Mouse (Mus musculus) forebrain, embryonic 16.5 days (tissue): ENCODE results near the gene Nelfa. TPM values are rescaled to one million over a fixed set of nuclear protein-coding genes. Genes with fewer than 3 reads are reported as not detected.

Source experiments
- ATAC-seq: fragments of 200-750 bp; cut with Nextera tagmentation; 2 replicates; pipeline ENCODE4 v1.8.0; 2017; ENCODE audit warnings: mild to moderate bottlenecking, moderate library complexity
- H3K27ac ChIP-seq: fragments of 300-500 bp; sonication (generic); 2 replicates; pipeline ENCODE4 v1.5.1; 2014; ENCODE audit warnings: low read length, control low read depth
- H3K27me3 ChIP-seq: fragments of 300-500 bp; sonication (generic); replicated peaks from 2 replicates; pipeline ENCODE4 v1.6.1; 2014; ENCODE audit warnings: low read length; ENCODE audit not compliant: control insufficient read depth, insufficient read depth
- H3K36me3 ChIP-seq: fragments of 300-500 bp; sonication (generic); 2 replicates; pipeline ENCODE4 v1.6.1; 2014; ENCODE audit not compliant: control insufficient read depth, insufficient read depth
- H3K4me1 ChIP-seq: fragments of 300-500 bp; sonication (generic); replicated peaks from 2 replicates; pipeline ENCODE4 v1.6.1; 2014; ENCODE audit warnings: low read length; ENCODE audit not compliant: control insufficient read depth, insufficient read depth
- H3K4me2 ChIP-seq: fragments of 300-500 bp; sonication (generic); 2 replicates; pipeline ENCODE4 v1.6.1; 2014; ENCODE audit warnings: mild to moderate bottlenecking, low read length, control low read depth
- H3K4me3 ChIP-seq: fragments of 300-500 bp; sonication (generic); replicated peaks from 2 replicates; pipeline ENCODE4 v1.5.1; 2014; ENCODE audit warnings: mild to moderate bottlenecking, low read length, control low read depth
- H3K9ac ChIP-seq: fragments of 300-500 bp; sonication (generic); replicated peaks from 2 replicates; pipeline ENCODE4 v1.6.1; 2014; ENCODE audit warnings: low read depth, low read length, control low read depth
- H3K9me3 ChIP-seq: fragments of 300-500 bp; sonication (generic); 2 replicates; pipeline ENCODE4 v1.6.1; 2016; ENCODE audit warnings: low read length; ENCODE audit not compliant: control insufficient read depth
- WGBS: fragments of 180-500 bp; shearing (Covaris S2); extraction: QIAGEN DNeasy Blood & Tissue Kit; methylation state at CpG from one replicate; pipeline ENCODE4 v1.1.7; 2014; 5-methylcytosine and 5-hydroxymethylcytosine counted together
- microRNA-seq: library from miRNA; unstranded; fragments of <30 nt; microRNA quantifications from one replicate; pipeline ENCODE4, GENCODE M21; 2017
- polyA plus RNA-seq: library from polyadenylated mRNA; unstranded; fragments of >200 nt; fragmentation: Nextera tagmentation; extraction: Ambion mirVana; gene quantifications from 2 replicates; pipeline ENCODE4 v1.2.1, GENCODE M21; 2015

Nelfa gene
- polyA plus RNA-seq, 1 experiment from 2014 or later: 45.3 TPM

- H3K4me1 ChIP-seq: no peaks in the 10 kb centered on the region
- no peak for ATAC-seq
- no peak overlapping the region for H3K27ac ChIP-seq
- peaks cover 39% of the 10 kb centered on the region for H3K36me3 ChIP-seq
- no peak overlapping the region for H3K4me3 ChIP-seq
- H3K9me3 ChIP-seq: 0 out of 2 replicates have a peak, but pooled peaks cover 3% of the 10 kb centered on the region
- H3K27me3 ChIP-seq: no peaks in the 10 kb centered on the region
- no peak overlapping the region for H3K4me2 ChIP-seq
- no peak overlapping the region for H3K9ac ChIP-seq
Observed at GRCm38 (mm10) chr5:33857693-33858092, 78.5 kb downstream of the Nelfa start.

GRCm38 (mm10) chr5:33854019-33854418 lies 82.2 kb downstream of the Nelfa start:
- no peaks in the 10 kb centered on the region for H3K27me3 ChIP-seq
- no peak for ATAC-seq
- no peak overlapping the region for H3K9ac ChIP-seq
- H3K4me3 ChIP-seq: no peak overlapping the region
- no peak overlapping the region for H3K4me2 ChIP-seq
- no peaks in the 10 kb centered on the region for H3K4me1 ChIP-seq
- no peak overlapping the region for H3K27ac ChIP-seq
- no peaks in the 10 kb centered on the region for H3K9me3 ChIP-seq
- 78% methylated on average over 2 of the region's 2 CpGs for WGBS
- peaks cover 16% of the 10 kb centered on the region for H3K36me3 ChIP-seq

- 97% methylated on average over 1 of the region's 1 CpGs for WGBS
- Histone ChIP-seq H3K27me3 (no peaks in the 10 kb centered on the region), H3K9me3 (no peaks in the 10 kb centered on the region), H3K4me1 (no peaks in the 10 kb centered on the region), H3K27ac (no peak overlapping the region), H3K9ac (no peak overlapping the region), H3K4me2 (no peak overlapping the region), H3K36me3 (peaks cover 16% of the 10 kb centered on the region), H3K4me3 (no peak overlapping the region)
- no peak for ATAC-seq
Observed at GRCm38 (mm10) chr5:33853086-33853485, 83.1 kb downstream of the Nelfa start.

GRCm38 (mm10) chr5:33851466-33851865 lies 84.7 kb downstream of the Nelfa start:
- peaks cover 15% of the 10 kb centered on the region for H3K36me3 ChIP-seq
- 86% methylated on average over 4 of the region's 4 CpGs for WGBS
- no peak for ATAC-seq

More at GRCm38 (mm10) chr5:33851466-33851865, 84.7 kb downstream of the Nelfa start:
- Histone ChIP-seq H3K27me3 (no peaks in the 10 kb centered on the region), H3K9ac (no peak overlapping the region), H3K4me1 (no peaks in the 10 kb centered on the region), H3K4me2 (no peak overlapping the region), H3K9me3 (no peaks in the 10 kb centered on the region), H3K27ac (no peak overlapping the region), H3K4me3 (no peak overlapping the region)

Small RNA genes lying within 50 kb of the gene (microRNA-seq; reads per million reads assigned to microRNA genes)
- not detected for gene Mir7024

Other genes with a start within 250 kb of the Nelfa start
- 29.9 and 33.0 TPM in 2 replicates for gene Fgfr3, start 214.7 kb downstream of the Nelfa start, polyA plus RNA-seq
- 66.9 and 68.1 TPM in 2 replicates for gene Letm1, start 153.6 kb downstream of the Nelfa start, polyA plus RNA-seq
- gene Nsd2, start 115.7 kb downstream of the Nelfa start, polyA plus RNA-seq: 89.8 and 92.6 TPM in 2 replicates
- 435 and 524 TPM in 2 replicates for gene Gm1673, start 47.0 kb upstream of the Nelfa start, polyA plus RNA-seq
- 3.8 and 4.7 TPM in 2 replicates for gene Nat8l, start 59.6 kb upstream of the Nelfa start, polyA plus RNA-seq
- gene Poln, start 233.0 kb upstream of the Nelfa start, polyA plus RNA-seq: 0.37 and 0.73 TPM in 2 replicates
- 18.0 and 23.1 TPM in 2 replicates for gene Haus3, start 233.1 kb upstream of the Nelfa start, polyA plus RNA-seq